Mouse (Mus musculus) frontal cortex, adult 2 months (tissue): ENCODE measurements around the gene Cd3d. TPM values are rescaled to one million over a fixed set of nuclear protein-coding genes. Genes with fewer than 3 reads are reported as not detected.

Source experiments
- DNase-seq, 2 experiments: peaks; one replicate each; pipeline ENCODE4 v3.0.0; 2022; ENCODE audit warnings: low spot score in 1 of 2; ENCODE audit errors: extremely low spot score in 1 of 2
- polyA plus RNA-seq: library from polyadenylated mRNA; depleted of rRNA; stranded (reverse); fragments of >200 nt; gene quantifications from 2 replicates; pipeline ENCODE4 v1.2.3, GENCODE M21; 2012

Gene Cd3d
- polyA plus RNA-seq, 1 experiment: 0.06 TPM

- DNase-seq: no peak
These were observed 10.2 kb downstream of the Cd3d start for GRCm38 (mm10) chr9:44991821-44992220.

- DNase-seq: no peak
These were observed 10.7 kb downstream of the Cd3d start for GRCm38 (mm10) chr9:44992271-44992670.

GRCm38 (mm10) chr9:44993268-44993667 is 11.7 kb downstream of the Cd3d start:
- no peak for DNase-seq

GRCm38 (mm10) chr9:44994962-44995361 is 13.4 kb downstream of the Cd3d start:
- DNase-seq: no peak

- no peak for DNase-seq
These were observed 15.0 kb downstream of the Cd3d start for GRCm38 (mm10) chr9:44996590-44996989.

GRCm38 (mm10) chr9:44998138-44998537 is 16.6 kb downstream of the Cd3d start:
- DNase-seq: no peak

- peak in 1 of 2 experiments; percentile 7 for DNase-seq
These were observed 17.6 kb downstream of the Cd3d start for GRCm38 (mm10) chr9:44999171-44999570.

- no peak for DNase-seq
These were observed 18.2 kb downstream of the Cd3d start for GRCm38 (mm10) chr9:44999776-45000175.

- no peak for DNase-seq
These were observed 18.7 kb downstream of the Cd3d start for GRCm38 (mm10) chr9:45000249-45000648.

GRCm38 (mm10) chr9:45007404-45007803 is 25.8 kb downstream of the Cd3d start:
- no peak for DNase-seq

- no peak for DNase-seq
These were observed 26.8 kb downstream of the Cd3d start for GRCm38 (mm10) chr9:45008342-45008741.

- no peak for DNase-seq
These were observed 27.8 kb downstream of the Cd3d start, which contains the start of gene Cd3e for GRCm38 (mm10) chr9:45009180-45010078. Gene Cd3e, minus strand, starts transcription at chr9:45009627.

- no peak for DNase-seq
These were observed 28.9 kb downstream of the Cd3d start for GRCm38 (mm10) chr9:45010461-45010860.

GRCm38 (mm10) chr9:45011291-45011690 is 29.7 kb downstream of the Cd3d start:
- no peak for DNase-seq

GRCm38 (mm10) chr9:45014879-45015278 is 33.3 kb downstream of the Cd3d start:
- DNase-seq: no peak

GRCm38 (mm10) chr9:45015841-45016240 is 34.3 kb downstream of the Cd3d start:
- DNase-seq: no peak

- DNase-seq: peak; percentile 16 to 34
These were observed 36.4 kb downstream of the Cd3d start for GRCm38 (mm10) chr9:45018031-45018430.

GRCm38 (mm10) chr9:45022800-45023199 is 41.2 kb downstream of the Cd3d start:
- peak in 1 of 2 experiments; percentile 84 for DNase-seq

GRCm38 (mm10) chr9:45023638-45024037 is 42.1 kb downstream of the Cd3d start:
- no peak for DNase-seq

GRCm38 (mm10) chr9:45024187-45024586 is 42.6 kb downstream of the Cd3d start:
- no peak for DNase-seq

- DNase-seq: no peak
These were observed 45.8 kb downstream of the Cd3d start for GRCm38 (mm10) chr9:45027376-45027775.

- DNase-seq: no peak
These were observed 48.8 kb downstream of the Cd3d start for GRCm38 (mm10) chr9:45030341-45030740.
